Mouse (Mus musculus) kidney, postnatal 36 days (tissue): ENCODE data around the gene Zdhhc24.
A peak's percentile ranks its signal among the peaks of the same experiment; 100 is the strongest.
"Not testable (repeated sequence)": the region's sequence is repeated elsewhere in the genome, so short reads cannot be mapped to it uniquely, and the experiment has no call there.

Experiments used
- DNase-seq, 2 experiments: peaks; one replicate each; pipeline ENCODE4 v3.0.0; 2021 to 2022; ENCODE audit warnings: mixed read lengths in 2 of 2

Zdhhc24 gene

DNA sequence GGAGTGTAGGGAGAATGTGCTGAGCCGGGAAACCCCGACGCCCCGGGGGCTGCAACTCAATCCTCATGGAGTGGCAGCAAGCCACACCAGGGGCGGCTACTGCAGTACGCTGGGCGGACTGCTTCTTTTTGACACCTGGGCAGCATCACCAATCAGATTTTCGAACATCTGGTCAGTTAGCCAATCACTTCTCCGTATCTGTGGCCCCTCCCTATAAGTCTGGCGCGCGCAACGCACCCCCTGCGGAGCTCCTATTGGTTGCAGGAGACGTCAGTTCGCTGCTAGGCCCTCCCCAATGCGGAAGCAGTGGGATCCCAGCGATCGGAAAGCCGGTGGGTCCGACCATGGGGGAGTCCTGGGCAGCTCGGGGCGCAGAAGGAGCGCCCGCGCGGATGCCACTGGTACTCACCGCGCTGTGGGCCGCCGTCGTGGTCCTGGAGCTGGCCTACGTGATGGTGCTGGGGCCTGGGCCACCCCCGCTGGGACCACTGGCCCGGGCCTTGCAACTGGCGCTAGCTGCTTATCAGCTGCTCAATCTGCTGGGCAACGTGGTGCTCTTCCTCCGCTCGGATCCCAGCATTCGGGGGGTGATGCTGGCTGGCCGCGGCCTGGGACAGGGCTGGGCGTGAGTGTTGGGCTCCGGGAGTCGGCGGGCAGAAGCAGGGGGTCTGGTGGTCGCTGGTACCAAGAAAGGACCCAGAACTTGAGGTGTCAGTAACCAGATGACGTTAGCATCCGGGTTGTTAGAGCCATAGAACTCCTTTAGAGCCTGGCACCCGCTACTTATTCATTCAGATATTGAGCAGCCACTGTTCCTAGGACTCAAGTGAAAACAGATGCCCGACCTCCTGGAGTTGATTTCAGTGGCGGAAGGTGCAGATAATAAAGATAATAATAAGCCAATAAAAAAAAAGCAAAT is at the start of gene Zdhhc24:
Gene Zdhhc24, plus strand, starts transcription at position 264 of the 919 bp plus-strand sequence.
- peak; percentile 95 to 96 for DNase-seq

GRCm38 (mm10) chr19:4829156-4829555 is 49.3 kb upstream of the Zdhhc24 start:
- peak; percentile 66 to 76 for DNase-seq

DNA sequence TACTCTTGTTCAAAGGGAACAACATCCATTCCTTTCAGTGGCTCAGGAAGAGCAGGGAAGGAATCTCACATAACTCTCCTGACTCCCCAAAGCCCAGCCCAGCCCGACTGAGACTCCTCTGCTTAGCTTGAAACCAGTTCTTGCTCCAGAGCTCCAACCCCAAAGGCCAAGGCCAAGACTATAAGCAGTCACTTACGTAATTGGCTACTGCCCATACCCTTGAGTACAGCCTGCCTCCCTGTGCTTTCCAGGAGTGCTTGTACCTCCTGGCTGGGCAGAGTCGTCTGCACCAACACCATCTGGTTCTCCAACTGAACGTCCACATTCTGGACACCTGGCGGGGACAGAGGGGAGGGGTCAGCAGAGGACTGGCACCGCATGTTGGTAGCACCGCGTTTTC is 44.5 kb upstream of the Zdhhc24 start:
- no peak for DNase-seq

GRCm38 (mm10) chr19:4836096-4836495 is 42.4 kb upstream of the Zdhhc24 start:
- peak; percentile 52 to 72 for DNase-seq

- peak in 1 of 2 experiments; percentile 25 for DNase-seq
These were observed 41.4 kb upstream of the Zdhhc24 start for GRCm38 (mm10) chr19:4837049-4837448.

DNA sequence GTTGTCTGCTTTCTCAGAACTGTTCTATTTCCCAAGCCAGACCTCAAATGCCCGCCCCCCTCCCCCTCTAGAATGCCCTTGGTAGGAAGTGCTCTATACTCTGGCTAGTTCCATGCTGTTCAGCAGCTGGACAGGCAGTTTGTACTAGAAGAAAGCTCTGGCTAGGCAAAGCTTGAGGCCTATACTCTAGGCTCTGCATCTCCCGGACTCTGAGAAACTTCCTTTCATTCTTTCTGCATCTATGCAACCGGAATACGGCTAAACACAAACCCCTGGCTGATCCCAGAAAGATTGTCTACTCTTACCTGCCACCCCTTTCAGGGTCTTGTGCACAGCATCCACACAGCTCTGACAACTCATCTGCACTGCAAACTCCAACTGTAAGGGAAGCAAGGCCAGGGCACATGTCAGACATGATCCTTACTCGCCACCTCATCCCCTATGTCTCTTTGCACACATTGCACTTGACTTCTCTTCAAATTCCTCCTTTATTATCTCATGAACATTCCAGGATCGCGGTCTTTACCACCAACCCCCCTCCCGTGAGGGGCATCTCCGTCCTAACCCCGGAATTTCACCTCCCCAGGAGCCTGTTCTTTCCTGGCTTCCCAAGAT is 39.8 kb upstream of the Zdhhc24 start:
- no peak for DNase-seq

- DNase-seq, result peak; percentile 99
These were observed 39.3 kb upstream of the Zdhhc24 start, which contains the start of the genes Ccs and Ccdc87 for GRCm38 (mm10) chr19:4839149-4839548. TSS of gene Ccs (minus strand) at chr19:4839332. TSS of gene Ccdc87 (plus strand) at chr19:4839366.

DNA sequence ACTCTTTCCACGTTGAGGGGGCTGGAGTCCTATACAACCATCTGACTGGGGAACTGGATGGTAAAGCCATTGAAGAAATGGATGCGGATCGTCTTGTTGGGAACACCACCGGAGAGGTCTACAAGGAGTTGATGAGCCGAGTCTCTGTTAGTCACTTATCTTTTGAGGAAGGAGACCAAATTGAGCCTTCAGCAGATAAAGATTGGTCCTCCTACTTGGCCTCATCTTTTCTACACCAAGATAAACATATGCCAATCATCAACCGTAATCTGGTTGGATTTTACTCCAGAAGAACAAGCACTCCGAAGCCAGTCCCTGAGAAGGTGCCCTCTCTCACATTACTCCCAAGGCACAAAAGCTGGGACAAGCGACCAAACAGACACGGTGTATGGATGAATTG is 37.6 kb upstream of the Zdhhc24 start:
- DNase-seq, result no peak

GRCm38 (mm10) chr19:4842611-4843010 is 35.9 kb upstream of the Zdhhc24 start:
- no peak for DNase-seq

- no peak for DNase-seq
These were observed 32.6 kb upstream of the Zdhhc24 start for GRCm38 (mm10) chr19:4845846-4846245.

GRCm38 (mm10) chr19:4847490-4847889 is 31.0 kb upstream of the Zdhhc24 start:
- peak; percentile 52 to 62 for DNase-seq

DNA sequence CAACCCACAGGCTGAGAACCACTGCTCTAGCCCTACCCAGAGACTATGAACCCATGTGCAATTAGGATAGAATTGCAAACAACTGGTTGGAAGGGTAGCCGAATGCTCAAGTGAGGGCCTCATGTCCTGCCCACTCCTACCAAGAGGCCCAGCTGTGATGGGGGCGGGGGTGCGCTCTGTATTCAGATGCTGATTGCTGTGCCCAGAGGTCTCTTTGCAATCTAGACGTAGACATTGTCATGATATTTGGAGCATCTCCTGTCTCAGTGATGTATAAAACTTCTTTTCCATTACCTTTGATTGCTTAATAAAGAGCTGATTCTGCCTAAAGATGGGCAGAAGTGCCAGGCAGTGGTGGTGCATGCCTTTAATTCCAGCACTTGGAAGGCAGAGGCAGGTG is 28.7 kb upstream of the Zdhhc24 start:
- DNase-seq, result no peak

- no peak for DNase-seq
These were observed 28.2 kb upstream of the Zdhhc24 start for GRCm38 (mm10) chr19:4850281-4850680.

- DNase-seq, result peak; percentile 95 to 97
These were observed 23.7 kb upstream of the Zdhhc24 start, which contains the start of gene Ctsf for GRCm38 (mm10) chr19:4854552-4855469. TSS of gene Ctsf (plus strand) at chr19:4855130.

DNA sequence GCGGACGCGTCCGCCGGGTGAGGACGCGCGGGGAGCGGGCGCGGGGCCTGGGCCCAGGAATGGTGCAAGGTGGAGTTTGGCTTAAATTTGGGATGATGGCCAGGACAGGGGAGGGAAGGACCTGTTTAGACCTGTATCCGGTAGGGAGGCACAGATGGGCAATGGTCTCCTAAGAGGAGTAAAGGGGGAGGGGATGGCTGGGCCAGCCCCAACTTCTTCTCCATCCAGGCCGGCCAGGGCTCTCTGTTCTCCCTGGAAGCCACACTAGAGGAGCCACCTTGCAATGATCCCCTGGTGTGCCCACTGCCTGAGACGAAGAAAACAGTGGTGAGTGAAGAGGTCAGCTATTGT is 23.0 kb upstream of the Zdhhc24 start:
- DNase-seq, result no peak

- no peak for DNase-seq
These were observed 22.5 kb upstream of the Zdhhc24 start for GRCm38 (mm10) chr19:4855951-4856350.

DNA sequence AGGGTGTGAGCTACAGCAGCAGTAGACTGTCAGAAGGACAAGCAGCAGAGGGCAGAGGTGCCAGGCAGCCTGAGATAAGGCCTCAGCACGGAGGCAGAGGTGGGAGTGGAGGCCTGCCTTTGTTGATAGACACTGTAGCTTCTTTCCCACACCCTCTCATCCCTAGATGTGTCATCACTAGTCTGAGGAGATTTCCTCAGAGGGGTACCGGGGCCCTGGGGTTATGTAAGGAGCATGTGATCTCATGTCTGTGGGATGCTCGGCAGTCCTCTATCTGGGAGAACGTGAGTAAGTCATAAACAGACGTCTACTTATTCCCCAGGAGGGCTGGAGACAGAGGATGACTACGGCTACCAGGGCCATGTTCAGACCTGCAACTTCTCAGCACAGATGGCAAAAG is 19.4 kb upstream of the Zdhhc24 start:
- no peak for DNase-seq

DNA sequence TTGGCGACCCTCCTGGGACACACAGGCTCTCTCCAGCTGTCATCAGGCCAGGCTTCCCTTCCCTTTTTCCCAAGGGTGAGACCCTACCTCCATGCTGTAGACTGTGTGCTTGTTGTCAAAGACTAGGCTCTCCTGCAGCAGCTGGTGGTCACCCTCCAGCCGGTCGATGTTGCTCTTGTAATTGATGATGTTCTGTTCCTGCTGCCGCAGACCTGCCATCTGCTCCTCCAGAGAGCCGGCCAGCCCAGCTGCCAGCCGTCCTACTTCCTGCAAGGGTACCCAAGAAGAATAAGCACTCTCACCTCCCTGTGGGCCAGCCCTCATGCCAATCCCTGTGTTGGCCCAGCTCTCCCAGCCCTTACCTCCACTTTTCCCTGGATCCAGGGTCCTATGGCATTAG is 15.4 kb upstream of the Zdhhc24 start:
- DNase-seq, result no peak

DNA sequence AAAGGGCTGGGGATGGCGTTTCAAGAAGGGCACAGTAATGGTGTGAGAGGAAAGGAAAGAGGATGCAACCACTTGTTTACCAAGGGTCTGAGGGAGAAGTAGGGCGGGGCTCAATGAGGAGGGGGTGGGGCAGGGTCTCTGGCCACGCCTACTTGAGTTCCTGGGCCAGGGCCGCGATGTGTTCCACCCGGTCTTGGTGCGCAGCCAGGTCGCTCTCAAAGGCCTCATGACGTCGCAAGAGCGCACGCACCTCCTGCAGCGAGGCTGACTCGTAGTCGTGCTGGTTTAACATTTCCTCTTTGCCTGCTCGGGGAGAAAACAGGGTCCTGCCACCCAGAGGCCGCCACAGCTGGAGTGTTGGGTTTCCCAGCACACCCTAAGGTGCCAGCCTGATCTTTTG is 13.3 kb upstream of the Zdhhc24 start:
- peak; percentile 42 to 64 for DNase-seq

DNA sequence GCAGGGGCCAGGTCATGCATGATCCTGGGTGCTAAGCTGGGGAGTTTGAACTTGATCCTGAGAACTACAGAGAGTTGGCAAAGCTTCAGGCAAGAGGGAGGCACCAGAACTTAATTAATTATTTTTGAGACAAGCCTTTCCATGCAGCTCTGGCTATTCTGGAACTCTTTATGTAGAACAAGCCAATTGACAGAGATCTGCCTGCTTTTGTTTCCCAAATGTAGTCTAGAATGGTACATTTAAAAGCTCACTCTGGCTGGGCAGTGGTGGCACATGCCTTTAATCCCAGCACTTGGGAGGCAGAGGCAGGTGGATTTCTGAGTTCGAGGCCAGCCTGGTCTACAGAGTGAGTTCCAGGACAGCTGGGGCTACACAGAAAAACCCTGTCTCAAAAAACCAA is 3.9 kb upstream of the Zdhhc24 start:
- not testable (repeated sequence) for DNase-seq

DNA sequence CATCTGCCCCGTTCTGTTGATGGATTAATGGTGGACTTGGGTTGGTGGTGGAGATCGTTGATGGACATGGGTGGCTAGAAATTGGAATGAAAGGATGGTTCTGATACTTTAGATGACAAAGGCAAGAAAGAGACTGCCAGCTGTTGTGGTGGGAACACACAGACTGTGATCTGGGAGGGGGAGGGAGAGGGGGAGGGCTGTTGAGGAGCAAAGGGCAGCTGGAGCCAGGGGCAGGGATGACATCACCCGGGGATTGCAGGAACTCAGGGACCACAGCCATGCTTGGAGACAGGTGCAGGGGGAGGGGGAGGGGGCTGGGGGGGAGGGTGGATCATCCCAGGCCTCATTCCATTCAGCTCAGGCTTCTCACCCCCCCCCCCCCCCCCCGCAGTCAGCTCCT is 2.2 kb upstream of the Zdhhc24 start:
- DNase-seq, result no peak

- DNase-seq, result no peak
These were observed 1.7 kb upstream of the Zdhhc24 start for GRCm38 (mm10) chr19:4876755-4877154.

DNA sequence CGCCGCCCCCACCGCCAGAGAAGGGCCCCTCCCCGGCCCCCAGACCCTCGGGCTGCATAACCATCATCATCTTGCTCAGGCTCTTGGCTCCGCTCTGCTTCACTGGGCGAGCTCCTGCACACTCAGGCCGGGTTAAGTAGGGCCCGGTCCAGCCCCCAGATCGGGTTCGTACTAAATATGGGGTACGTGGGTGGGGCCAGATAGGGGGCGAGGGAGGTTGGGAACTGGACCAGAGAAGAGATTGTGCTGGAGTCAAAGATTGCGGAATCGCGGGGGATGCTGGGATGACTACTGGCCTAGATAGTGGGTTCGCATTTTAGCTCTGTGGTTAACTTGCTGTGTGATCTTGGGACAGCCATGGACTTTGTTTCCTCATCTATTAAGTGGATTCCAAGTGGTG is 683 bp upstream of the Zdhhc24 start, which contains the start of gene Actn3:
Gene Actn3, minus strand, starts transcription at position 125 of the 400 bp plus-strand sequence.
- peak; percentile 34 to 39 for DNase-seq
